Mouse (Mus musculus) right cerebral cortex, postnatal 25 days (tissue): ENCODE measurements around the gene Babam2.
A peak's percentile ranks its signal among the peaks of the same experiment; 100 is the strongest.

ENCODE experiments used
- DNase-seq: peaks from one replicate; pipeline ENCODE4 v3.0.0; 2022

Babam2 gene

DNA sequence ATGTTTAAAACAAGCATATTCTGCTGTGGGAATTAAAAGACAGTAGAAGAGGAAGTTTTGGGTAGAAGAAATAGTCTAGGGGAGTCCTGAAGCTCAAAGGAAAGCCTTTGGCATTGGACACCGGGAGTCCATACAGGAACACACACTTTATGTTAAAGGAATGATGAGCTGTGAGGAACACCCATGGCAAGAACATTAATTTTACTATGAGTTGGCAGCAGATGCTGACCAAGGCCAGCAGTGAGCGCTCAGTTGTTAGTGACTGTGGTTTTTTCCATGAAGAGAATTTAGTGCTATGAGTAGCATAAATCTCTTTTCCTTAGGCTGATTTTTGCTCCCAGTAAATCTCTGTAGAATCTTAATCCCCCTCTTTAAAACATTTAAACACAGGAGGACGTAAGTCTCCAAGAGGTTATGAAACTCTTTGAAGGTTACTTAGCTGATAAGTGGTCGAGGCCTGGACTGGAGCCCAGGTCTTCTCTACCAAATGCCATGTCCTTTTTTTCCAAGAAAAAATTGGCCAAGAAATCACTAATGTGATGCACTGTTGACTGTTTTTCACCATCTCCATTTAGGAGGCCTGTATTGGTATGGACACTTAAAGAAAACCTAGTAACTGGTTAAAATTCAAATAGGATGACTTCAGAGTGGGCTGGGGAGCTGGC is 18.1 kb downstream of the Babam2 start:
- DNase-seq = no peak

DNA sequence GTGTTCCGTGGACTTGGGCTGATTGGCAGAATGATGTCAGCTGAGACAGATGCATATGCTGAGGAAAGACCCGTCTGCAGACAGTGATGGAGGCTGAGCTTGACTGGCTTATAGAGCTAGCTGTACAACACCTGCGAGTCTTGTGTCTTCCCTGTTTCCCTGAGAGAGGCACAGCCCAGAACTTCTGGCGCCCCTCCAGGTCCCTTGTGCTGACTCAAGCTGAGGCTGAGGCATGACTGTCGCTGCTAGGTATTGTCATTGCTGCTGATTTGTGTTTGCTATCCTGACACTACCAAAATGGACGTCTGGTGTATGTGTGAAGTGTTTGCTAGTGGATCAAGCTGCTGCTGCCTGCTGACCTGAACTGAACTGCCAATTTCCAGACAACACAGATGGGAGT is 27.0 kb downstream of the Babam2 start:
- no peak for DNase-seq

DNA sequence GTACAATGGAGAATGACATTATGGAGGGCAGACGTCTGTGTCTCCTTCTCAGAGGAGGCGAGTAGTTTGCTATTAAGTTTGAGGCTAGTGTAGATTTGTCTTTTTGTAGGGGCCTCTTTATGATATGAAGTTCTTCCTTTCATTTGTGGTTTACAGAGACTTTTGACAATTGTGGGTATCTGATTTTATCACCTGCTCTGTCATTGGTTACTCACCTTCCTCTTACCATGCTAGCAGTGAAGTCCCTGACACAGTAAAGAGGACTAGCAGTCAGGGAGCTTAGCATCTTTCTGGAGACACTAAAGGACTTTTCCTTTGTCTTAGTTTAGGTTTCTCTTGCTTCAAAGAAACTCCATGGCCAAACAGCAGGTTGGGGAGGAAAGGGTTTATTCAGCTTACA is 28.4 kb downstream of the Babam2 start:
- no peak for DNase-seq

DNA sequence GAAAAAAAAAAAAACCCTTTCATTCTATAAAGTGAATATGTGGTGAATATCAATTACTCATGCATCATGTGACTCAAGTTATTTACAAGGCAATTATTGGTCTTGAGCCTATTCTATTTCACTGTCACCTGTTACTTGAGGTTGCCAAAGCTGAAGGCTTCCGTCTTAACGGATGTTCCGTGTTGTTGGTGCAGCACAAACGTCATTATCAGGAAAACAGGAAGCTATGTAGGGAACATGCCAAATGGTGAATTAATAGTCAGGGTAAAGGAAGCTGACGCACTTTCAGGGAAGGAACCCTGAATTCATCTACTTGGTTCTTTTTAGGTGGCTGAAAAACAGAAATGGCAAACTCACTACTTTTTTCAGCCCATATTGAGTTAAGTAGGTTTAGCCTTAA is 30.0 kb downstream of the Babam2 start:
- no peak for DNase-seq

DNA sequence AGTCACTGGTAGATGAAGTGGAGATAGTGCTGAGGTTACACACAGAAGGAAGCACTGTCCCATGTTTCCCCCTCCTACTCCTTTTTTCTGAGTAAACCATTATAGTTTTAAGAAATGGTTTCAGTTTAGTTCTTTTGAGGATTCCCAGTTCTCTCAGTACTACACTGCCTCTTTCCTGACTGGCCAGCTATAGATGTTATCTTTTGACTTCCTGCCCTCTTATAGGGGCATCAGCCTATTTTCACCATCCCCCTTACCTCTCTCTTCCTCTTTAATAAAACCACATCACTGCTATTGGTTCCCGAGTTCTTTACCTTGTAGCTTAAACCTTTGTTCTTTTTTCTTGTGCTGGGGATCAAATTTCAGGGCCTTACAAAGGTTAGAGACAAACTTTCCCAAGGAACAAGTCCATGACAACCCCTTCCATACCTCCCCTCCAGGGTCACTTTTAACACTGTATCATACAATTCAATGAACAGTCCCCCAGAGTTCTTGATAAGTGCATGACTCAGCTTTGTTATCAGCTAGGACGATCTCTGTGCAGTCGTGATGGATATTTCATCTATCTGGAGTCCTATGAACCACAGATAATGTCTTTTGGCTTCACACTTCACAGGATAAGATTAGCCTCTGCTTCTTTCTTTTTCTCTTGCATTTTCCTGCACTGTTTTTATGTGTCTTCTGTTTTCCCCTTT is 35.3 kb downstream of the Babam2 start:
- DNase-seq = no peak

DNA sequence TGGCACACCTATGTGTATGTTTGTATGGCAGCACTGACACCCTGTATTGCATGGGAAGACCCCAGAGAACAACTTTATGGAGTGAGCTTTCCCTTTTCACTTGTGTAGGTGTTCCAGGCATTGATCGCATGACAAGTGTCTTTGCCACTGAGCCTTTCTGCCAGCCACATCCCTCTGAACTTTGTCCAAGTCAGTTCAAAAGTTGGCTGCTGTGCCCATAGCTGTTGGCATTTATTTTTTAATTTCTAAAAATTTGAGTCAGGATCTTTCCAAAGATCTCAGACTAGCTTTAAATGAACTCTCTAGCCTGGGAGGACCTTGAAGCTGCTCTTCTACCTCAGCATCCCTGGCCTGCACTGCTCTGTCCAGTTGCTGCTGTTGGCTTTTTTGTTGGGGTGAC is 44.4 kb downstream of the Babam2 start:
- DNase-seq = no peak

DNA sequence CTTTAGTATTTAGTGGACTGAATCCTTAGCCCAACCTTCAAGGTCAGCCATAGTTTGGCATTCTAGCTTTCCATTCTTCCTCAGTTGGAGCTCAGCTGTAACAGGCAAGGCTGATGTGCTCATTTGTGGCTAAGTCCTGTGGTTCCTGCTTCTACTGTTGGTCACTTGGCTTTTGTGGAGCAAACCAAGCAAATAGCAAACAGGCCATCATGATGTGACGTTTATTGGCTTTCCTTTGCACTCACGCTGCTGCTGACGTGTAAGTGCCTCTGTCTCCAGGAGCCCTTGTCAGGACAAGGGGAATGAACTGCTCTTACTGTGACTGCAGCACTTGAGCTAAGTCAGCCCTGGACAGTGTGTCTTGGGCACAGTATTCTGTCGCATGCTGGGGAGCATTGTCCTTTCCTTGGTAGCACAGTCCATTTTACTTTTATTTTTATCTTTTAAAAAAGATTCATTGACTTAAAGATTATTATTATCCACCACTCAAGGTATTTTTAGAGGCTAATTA is 45.1 kb downstream of the Babam2 start:
- no peak for DNase-seq

DNA sequence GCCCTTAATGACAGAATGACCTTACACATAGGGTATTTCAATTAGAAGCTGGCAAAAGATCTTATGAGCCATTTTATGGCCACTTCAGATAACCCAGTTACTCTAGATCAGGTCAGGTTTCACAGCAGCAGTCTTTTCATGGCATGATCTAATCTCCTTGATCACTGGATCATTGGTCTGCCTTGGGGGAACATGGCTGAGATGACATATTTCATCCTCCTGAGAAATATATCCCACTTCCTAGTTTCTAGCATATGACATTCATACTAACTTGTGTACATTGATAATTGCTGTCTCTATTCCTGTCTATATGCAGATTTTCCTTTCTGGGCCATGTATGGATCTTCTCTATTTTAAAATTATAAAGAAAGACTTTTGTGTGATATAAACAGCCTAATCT is 51.9 kb downstream of the Babam2 start:
- no peak for DNase-seq

DNA sequence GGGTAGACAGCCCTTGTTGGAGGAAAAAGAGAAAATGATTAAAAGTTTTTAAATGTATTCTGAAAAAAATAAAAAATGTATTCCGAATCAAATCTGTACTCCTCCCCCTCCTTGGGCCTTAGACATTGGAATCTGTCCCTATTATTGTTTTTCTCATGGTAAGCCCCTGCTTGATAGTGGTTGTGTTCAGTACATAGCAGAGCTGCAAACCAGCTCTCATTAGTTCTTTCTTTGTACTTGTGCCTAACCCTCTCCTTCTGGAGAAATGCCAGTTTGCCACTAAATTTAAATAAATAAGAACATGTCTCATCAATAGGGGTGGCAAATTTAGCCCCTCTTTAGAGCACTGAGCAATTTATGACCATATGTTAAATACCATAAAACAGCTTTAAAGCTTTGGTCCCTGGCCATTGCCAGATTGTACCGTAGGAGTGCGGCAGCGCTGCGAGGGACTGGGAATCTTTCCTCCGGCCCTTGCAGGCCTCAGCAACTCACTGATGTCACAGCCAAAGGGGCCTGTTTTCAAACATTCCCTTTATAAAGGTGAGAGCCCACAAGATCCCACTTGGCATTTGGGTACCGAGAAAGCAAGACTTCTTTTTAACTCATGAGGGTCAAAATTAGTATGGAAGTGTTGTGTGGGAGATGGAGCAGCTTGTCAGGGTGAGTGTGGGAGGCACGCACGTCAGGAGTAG is 52.9 kb downstream of the Babam2 start:
- peak; percentile 77 for DNase-seq

DNA sequence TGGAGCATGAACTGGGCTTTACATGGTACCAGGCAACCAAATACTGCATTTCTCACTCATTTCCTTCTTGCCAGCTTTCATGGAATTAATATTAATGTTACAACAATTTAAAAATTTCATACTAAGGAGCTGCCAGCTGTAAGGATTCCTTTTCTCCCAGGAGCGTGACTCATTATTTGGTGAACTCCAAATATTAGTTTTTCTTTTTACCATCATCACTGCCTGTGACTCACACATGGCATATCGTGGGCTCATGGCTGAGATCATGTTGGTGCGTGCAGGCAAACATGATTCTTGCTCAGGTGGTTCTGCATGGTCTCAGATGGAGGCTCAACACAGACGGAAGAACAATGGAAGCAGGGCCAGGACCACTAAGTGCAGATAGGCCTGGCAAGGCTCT is 53.5 kb downstream of the Babam2 start:
- DNase-seq = peak; percentile 20

DNA sequence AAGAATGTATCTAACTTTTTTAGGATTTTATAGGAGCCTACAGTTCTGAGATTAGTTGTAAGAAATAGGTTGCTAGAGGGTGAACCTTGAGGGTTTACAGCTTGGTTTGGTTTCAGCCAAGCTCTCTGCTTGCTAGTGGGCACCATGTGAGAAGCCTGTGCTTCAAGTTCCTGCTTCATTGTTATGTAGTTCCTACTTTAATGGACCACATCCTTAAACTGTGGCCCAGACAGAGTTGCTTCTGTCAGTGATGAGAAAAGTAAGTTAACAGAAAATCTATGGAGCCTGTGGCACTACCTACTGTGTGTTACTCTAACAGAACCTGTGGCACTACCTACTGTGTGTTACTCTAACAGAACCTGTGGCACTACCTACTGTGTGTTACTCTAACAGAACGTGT is 57.1 kb downstream of the Babam2 start:
- DNase-seq = no peak

DNA sequence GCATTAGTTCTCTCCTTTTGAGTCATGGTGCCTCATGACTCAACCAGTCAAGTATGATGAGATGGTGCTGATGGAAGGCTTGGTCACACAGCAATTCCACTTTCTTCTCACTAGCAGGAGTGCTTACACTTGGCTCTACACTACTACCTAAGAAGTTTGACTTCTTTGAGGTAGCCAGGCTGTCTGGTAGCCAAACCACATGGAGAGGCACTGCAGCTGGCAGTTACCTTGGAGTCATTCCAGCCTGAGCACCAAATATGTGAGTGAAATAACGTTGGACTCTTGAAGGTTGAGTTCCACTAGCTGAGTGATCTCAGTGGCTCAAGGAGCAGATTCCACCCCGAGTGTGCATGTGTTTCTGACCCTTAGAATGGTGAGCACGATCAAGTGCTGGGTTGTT is 57.8 kb downstream of the Babam2 start:
- DNase-seq = no peak

DNA sequence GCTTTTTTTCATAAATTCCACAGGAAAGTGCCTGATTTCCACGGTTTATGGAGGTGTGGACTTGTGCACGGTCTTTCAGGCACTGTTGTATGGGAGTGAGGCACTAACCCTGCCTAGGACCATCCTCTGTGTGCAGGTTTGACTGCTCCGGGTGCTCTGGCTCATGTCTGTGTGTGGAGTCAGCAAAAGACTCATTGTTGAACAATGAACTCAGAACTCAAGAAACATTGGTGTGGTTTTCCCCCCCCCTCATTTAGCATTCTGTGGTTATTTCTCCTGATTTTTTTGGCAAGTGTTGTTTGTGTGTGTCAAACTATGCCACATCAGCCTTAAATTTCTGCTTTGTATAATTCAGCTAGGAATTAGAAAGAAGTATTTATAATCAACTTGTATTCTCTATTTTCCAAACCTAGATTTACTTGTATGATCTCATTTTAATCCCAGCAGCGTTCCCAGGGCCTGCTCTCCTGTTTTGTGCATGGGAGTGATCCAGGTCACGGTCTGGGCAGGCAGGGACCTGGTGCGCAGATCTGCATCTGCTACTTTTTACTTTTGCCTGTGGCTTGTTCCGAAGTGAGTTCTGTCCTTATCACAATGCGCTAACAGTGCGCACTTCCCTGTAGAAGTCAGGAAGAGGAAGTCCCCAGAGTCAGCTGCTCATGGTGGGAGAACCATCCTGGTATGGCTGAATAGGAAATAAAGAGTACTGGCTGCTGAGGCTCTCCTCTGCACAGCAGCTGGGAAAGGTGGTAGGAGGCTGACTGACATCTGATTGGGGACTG is 61.0 kb downstream of the Babam2 start:
- DNase-seq = no peak

DNA sequence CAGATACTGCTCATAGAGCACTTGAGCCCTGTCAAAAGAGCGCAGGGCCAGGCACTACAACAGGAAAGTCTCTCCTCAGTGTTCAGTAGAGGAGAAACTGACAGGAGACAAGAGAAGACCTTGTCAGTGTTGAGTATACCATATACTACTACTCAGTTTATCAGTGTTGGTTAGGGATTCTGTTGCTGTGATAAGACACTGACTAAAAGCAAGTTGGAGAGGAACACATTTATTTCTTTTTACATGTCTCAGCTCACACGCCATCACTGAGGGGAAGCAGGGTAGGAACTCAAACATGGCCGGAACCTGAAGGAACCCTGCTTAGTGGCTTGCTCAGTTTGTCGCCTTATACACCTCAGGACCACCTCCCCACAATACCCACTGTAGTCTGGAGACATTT is 64.4 kb downstream of the Babam2 start:
- DNase-seq = no peak

DNA sequence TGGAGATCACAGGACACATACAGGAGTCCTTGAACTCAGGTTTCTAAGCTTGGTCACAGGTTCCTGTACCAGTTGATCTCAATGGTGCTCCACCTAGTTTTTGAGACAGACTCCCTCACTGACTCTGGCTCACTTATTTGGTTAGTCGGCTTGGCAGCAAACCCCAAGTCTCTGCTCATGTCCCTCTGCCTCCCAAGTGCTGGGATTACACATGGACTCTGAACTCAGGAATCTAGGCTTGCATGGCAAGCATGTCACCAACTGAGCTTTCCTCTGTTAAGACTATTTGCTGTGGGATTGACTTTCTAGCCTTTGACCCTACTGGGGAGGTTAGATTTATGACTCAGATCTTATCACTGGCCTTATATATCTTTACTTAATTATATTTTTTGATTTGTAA is 65.3 kb downstream of the Babam2 start:
- DNase-seq = no peak

DNA sequence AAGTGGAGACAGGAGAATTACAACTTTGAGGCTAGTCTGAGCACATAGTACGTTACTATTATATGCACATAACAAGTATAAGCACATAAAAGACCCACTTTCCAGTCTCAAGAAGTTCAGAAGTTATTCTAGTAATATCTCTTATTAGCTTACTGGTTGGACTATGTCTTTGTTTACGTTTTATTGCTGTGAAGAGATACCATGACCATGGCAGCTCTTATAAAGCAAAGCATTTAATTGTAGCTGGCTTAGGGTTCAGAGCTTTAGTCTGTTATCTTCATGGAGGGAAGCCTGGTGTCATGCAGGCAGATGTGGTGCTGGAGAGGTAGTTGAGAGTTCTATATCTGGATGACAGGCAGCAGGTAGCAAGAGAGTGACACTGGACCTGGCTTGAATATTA is 68.3 kb downstream of the Babam2 start:
- no peak for DNase-seq

DNA sequence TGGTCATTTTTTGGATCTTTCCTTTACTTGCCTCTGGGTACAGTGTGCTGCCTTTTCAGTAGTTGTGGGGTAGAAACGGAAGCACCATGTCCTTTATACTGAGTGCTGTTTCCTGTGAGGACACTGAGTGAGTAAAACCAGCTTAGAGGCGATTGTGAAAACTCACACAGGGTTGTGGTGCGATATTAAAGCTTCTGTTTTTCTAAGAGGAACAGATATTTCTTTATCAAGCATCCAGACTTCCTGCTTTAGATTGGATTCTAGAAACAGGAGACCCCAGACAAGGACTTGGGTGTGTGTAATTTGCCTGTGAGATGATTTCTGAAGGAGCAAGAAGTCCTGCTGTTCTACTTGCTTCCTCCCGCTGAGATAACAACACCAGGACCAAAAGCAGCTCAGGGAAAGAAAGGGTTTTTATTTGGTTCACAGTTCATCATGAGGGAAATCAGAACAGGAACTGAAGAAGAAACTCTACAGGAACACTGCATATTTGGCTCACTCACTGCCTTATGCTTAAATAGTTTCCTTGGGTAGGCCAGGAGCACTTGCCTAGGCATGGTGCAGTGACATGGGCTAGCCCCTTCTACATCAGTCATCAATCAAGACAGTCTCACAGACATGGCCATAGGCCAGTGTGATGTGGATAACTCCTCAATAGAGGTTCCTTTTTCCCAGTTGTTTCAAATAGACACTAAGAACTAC is 69.5 kb downstream of the Babam2 start:
- no peak for DNase-seq

DNA sequence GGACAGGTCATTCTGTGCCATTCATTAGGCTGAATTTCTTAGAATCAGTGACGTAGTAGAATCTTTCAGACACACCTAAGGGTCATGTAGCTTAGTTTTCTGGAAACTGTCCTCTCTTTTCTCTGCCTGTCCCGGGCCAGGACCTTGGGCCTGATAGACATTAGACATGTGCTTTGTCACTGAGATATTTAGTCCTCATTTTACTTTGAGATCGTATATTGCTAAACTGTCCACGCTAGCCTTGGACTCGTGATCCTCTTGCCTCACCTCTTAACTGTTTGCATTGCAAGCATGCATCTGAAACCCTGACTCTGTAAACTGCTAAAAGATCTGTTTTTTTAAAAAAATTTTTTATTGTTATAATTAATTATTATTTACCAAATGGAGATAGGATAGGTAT is 74.0 kb downstream of the Babam2 start:
- no peak for DNase-seq

DNA sequence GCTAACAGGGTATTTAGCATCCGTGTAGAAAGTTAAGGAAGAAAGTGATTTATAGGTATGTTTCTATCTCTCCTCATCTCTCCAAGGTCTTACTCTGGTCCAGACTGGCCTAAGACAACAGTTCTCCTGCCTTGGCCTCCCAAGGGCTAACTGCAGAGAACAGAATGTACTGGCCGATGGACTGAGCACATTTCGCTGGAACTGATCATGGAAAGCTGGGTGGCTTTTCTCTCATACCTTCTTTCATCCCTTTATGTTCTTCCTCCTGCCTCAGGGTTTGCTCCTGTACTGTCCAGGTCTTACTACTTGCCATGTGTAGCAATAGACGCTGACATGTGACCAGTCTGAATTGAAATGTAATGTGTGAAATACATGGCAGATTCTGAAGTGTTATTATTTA is 74.4 kb downstream of the Babam2 start:
- DNase-seq = no peak

DNA sequence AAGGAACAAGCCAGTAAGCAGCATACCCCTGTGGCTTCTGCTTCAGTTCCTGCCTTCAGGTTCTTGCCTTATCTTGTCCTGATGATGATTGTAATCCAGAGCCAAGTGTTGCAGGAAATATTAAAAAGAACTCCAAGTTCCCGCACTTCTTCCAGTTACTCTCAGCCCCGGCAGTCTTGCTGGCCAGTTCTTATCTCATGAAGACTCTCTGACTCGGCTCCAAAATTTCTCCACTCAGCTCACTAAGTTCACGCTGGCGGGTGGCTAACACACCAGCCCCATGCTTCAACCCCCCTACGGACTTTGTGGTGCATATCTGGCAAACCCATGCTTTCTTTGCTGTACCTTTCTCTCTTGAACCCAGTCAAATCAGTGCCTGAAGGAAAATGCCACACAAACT is 77.5 kb downstream of the Babam2 start:
- DNase-seq = no peak

DNA sequence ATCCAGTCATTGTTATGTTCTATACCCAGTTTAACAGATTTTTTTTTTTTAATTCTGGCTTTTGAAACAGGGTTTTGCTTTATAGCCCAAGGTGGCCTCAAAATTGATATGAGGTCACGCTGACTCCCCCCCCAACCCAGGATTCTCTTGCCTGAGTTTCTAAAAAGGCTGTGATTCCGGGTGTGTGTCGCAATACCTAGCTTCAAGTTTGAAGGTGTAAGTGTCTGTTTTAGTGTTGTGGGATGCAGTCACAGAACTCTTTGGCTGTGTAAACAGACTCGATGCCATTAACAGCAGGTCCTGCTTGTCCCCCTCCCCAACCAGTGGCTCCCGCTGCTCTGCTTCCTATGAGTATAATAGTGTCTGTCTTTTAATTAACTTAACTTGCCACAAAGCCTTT is 84.1 kb downstream of the Babam2 start:
- DNase-seq = no peak

DNA sequence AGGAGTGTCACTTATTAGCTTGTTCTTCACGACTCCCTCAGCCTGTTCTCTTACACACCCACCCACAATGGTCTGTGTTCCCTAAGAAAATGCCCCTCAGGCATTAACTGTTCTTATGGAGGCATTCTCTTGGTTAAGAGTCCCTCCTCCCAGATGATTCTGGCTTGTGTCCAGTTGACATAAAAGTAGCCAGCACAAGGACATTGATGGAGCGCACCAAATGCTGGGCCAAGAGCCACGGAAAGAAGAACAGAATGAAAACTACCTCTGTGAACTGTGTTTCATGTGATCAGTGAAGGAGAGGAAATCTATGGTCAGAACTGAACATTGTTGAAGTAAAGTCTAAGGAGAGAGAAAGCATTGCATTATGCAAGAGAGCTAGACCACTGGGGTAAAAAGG is 89.7 kb downstream of the Babam2 start:
- no peak for DNase-seq

DNA sequence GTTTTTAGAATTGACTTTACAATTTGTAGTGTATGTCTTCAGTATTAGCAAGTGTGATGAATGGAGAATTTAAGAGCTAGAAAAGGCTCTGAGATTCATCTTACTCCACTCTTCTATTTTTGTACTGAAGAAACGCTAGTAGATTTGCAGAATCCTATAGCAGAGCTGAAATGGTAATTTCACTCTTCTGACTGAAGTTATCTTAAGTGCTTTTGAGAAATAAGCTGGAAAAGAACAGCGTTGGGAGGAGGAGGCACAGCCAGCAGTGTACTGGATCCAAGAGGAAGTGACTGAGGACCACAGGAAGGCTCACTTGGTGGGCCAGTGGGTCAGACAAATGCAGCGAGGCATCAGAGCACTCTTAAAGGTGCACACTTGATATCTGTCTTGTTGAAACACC is 90.1 kb downstream of the Babam2 start:
- DNase-seq = no peak
